ENCODE assay signal across 18 mouse cellular contexts in genomic region chr16:13414566-13414965, GRCm38 (mm10).
DNase-seq lines count a peak whose midpoint lies in the region; ATAC-seq and TF ChIP-seq lines count a peak whose summit lies in the region.
"Had no signal": no experiment of that assay in that cellular context is flagged by ENCODE, and none has a peak within 500 bp of the region (broad histone marks: within the 10 kb centered on the region; RNA-seq: fewer than 3 reads in every experiment).

No protein-coding gene starts in this region.

- 0 out of 2 replicates have a peak overlapping the region, but pooled peaks have one; percentile 19 for H3K27ac ChIP-seq in left cerebral cortex, adult 2 months
- no peak overlapping the region for H3K27ac ChIP-seq in intestine, embryonic 16.5 days (ENCODE audit: low read length)
- H3K27ac ChIP-seq: embryonic facial prominence, embryonic 13.5 days; hindbrain, embryonic 13.5 days; kidney, embryonic 15.5 days; limb, embryonic 10.5 days; liver, embryonic 13.5 days had no signal

- no peak overlapping the region for H3K9ac ChIP-seq in intestine, embryonic 16.5 days (ENCODE audit: low read depth, low read length)
- H3K9ac ChIP-seq: embryonic facial prominence, embryonic 13.5 days; forebrain, postnatal 0 days; hindbrain, embryonic 13.5 days; kidney, embryonic 15.5 days; liver, embryonic 13.5 days had no signal

- peaks cover 25% of the 10 kb centered on the region for H3K36me3 ChIP-seq in intestine, embryonic 16.5 days (ENCODE audit: control insufficient read depth, insufficient read depth, low read length)

- peak; percentile 46 for DNase-seq in gastrocnemius, postnatal 25 days
- DNase-seq in gastrocnemius, postnatal 10 days = no peak
- DNase-seq in left cerebral cortex, adult 2 months (ENCODE audit: extremely low spot score in 1 of 2, low spot score in 2 of 2) = no peak
- no peak for DNase-seq in left cerebral cortex, postnatal 10 days (ENCODE audit: extremely low spot score in 1 of 2, low spot score in 2 of 2)
- DNase-seq in NIH3T3 (ENCODE audit: low read depth) = peak; percentile 83
- DNase-seq in skeletal muscle tissue, adult 2 months (ENCODE audit: low read depth, low spot score) = peak; percentile 90
- DNase-seq: adrenal gland, postnatal 14 days; cerebellum, adult 8-10 months; forebrain, postnatal 0 days; liver, embryonic 13.5 days; right cerebral cortex, adult 18-20 months; thymus, adult 2 months had no signal

- H3K4me3 ChIP-seq in left cerebral cortex, adult 2 months = no peak overlapping the region
- no peak overlapping the region for H3K4me3 ChIP-seq in intestine, embryonic 16.5 days (ENCODE audit: low read length)
- H3K4me3 ChIP-seq: embryonic facial prominence, embryonic 13.5 days; hindbrain, embryonic 13.5 days; kidney, embryonic 15.5 days; limb, embryonic 10.5 days; liver, embryonic 13.5 days had no signal

- WGBS in intestine, embryonic 16.5 days = 88% methylated on average over 7 of the region's 7 CpGs

- no peak for TF ChIP-seq CTCF in left cerebral cortex, adult 2 months (IDR thresholded peaks at IDR 0.05)

- H3K27me3 ChIP-seq in intestine, embryonic 16.5 days (replicated peaks; ENCODE audit: control insufficient read depth, insufficient read depth, low read length) = no peaks in the 10 kb centered on the region
- H3K27me3 ChIP-seq: embryonic facial prominence, embryonic 13.5 days; hindbrain, embryonic 13.5 days; kidney, embryonic 15.5 days; liver, embryonic 13.5 days had no signal

- no peak for ATAC-seq in intestine, embryonic 16.5 days
- ATAC-seq: forebrain, postnatal 0 days; lung, postnatal 0 days had no signal

- H3K4me1 ChIP-seq in intestine, embryonic 16.5 days (ENCODE audit: control insufficient read depth, insufficient read depth, low read length) = no peaks in the 10 kb centered on the region
- H3K4me1 ChIP-seq: embryonic facial prominence, embryonic 13.5 days; hindbrain, embryonic 13.5 days; kidney, embryonic 15.5 days; limb, embryonic 10.5 days had no signal

- H3K4me2 ChIP-seq in intestine, embryonic 16.5 days (ENCODE audit: low read depth, low read length) = no peak overlapping the region
- H3K4me2 ChIP-seq: embryonic facial prominence, embryonic 13.5 days; hindbrain, embryonic 13.5 days; kidney, embryonic 15.5 days; liver, embryonic 13.5 days had no signal

- H3K9me3 ChIP-seq in intestine, embryonic 16.5 days (ENCODE audit: control insufficient read depth, low read length) = no peaks in the 10 kb centered on the region
- H3K9me3 ChIP-seq: embryonic facial prominence, embryonic 13.5 days; hindbrain, embryonic 13.5 days; kidney, embryonic 15.5 days; limb, embryonic 10.5 days; liver, embryonic 13.5 days had no signal

- intact Hi-C loops in left cerebral cortex, adult 2 months (cut with DNase I) = no loop called here
- intact Hi-C loops in left cerebral cortex, postnatal 10 days (cut with DNase I) = no loop called here

Comparison
In these comparisons a context has a peak if more than half of its experiments do, and no peak if none do; other contexts are left out.
1. DNase-seq: peak in gastrocnemius, postnatal 25 days (single experiment), NIH3T3 (single experiment) and skeletal muscle tissue, adult 2 months (single experiment); none in gastrocnemius, postnatal 10 days (single experiment), left cerebral cortex, adult 2 months (0 of 2) and left cerebral cortex, postnatal 10 days (0 of 2).